Mouse (Mus musculus) erythroblast, adult 5-6 weeks (primary cell): ENCODE measurements around the gene 1700001J03Rik. TPM values are rescaled to one million over a fixed set of nuclear protein-coding genes. Genes with fewer than 3 reads are reported as not detected.
"Not testable (repeated sequence)": the region's sequence is repeated elsewhere in the genome, so short reads cannot be mapped to it uniquely, and the experiment has no call there.

Experiments used
- ATAC-seq: replicated peaks from 2 replicates; pipeline ENCODE4 v1.8.0; 2016; ENCODE audit warnings: moderate number of reproducible peaks, mild to moderate bottlenecking, moderate TSS enrichment, inconsistent platforms; ENCODE audit not compliant: poor library complexity, low FRiP score, severe bottlenecking
- total RNA-seq, 2 experiments: library from RNA; stranded (forward) in 1 of 2; stranded (reverse) in 1 of 2; fragments of 150-400 nt in 1 of 2; fragments of 200-764, 138-1000 nt in 1 of 2; gene quantifications; 2 replicates each; pipeline versions ENCODE4 v1.2.3 to v1.2.4; 2015 to 2017; ENCODE audit warnings: low replicate concordance in 2 of 2

Gene 1700001J03Rik
- total RNA-seq, 2 experiments from 2014 or later: not detected

GRCm38 (mm10) chr5:146190093-146190492 lies 5.0 kb upstream of the 1700001J03Rik start:
- ATAC-seq: no peak

- no peak for ATAC-seq
Measured at GRCm38 (mm10) chr5:146188712-146189111, 3.6 kb upstream of the 1700001J03Rik start.

GRCm38 (mm10) chr5:146188144-146188543 lies 3.0 kb upstream of the 1700001J03Rik start:
- peak; percentile 41 for ATAC-seq

DNA sequence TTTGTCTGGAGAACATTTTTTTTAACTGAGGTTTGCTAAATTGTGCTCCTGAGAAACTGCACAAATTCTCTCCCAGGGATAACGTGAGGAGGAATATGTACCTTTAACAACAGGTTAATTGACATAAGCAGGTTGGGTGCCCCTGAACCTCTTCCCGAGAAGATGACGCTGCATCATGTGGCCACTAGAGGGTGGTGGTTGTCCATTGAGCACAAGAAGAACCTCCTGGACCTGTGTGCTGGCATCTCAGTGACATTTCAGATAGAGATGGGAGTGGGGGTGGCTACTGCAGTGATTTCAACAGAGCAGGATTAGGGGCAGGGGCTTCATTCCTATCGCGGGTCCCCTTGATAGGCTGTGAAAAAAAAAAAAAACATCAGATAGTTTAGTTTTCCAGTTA lies 2.3 kb upstream of the 1700001J03Rik start:
- not testable (repeated sequence) for ATAC-seq

- not testable (repeated sequence) for ATAC-seq
Measured at GRCm38 (mm10) chr5:146172744-146173143, 12.4 kb downstream of the 1700001J03Rik start.

- ATAC-seq: not testable (repeated sequence)
Measured at GRCm38 (mm10) chr5:146170621-146171020, 14.5 kb downstream of the 1700001J03Rik start, which contains the start of gene Gm6309. Gm6309 (minus strand) TSS chr5:146170721.

GRCm38 (mm10) chr5:146160439-146160838 lies 24.7 kb downstream of the 1700001J03Rik start, which contains the start of gene Gm5565:
Gm5565 (minus strand) TSS chr5:146160539.
- ATAC-seq: not testable (repeated sequence)

DNA sequence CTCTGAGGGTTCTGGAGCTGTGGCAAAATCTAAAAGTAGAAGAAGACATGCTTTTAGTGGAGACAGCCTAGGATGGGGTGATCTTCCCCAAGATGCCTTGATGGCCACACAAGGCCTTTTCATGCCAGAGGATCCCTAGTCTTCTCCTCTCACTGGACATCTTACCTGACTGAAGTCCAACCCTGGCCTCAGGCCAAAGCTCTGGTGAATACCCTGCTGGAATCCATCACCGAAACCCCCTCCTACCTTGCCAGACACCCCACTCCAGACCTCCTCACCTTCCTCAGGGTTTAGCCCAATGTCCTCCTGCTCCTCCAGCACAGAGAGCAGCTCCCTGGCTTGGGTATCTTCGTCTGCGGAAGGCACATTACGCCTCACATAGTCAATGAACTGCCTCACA lies 26.8 kb downstream of the 1700001J03Rik start:
- ATAC-seq: not testable (repeated sequence)

DNA sequence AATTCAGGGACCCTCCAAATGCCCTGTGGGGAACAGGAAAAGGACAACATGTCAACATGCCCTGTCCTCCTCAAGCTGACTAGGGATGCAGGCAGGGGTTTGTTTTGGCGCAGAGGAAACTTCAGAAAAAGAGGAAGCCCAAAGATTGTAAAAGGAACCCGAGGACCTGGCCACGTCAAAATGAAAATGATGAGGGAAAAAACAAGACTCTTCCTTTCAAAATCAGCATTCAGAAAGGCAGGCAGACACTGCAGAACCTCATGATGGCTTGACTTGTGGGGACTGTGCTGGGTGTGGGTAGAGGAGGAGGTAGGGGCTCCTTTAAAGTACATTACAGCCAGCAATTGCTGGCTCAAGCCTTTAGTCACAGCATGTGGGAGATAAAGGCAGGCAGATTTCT lies 34.6 kb downstream of the 1700001J03Rik start:
- ATAC-seq: no peak

GRCm38 (mm10) chr5:146147903-146148302 lies 37.2 kb downstream of the 1700001J03Rik start:
- no peak for ATAC-seq

Other genes with a start within 250 kb of the 1700001J03Rik start
- not detected in 2 replicates for gene Cyp3a25, start 175.7 kb downstream of the 1700001J03Rik start, total RNA-seq (2015; ENCODE audit: low replicate concordance)
- gene Cyp3a25, start 175.7 kb downstream of the 1700001J03Rik start, total RNA-seq (2017; ENCODE audit: low replicate concordance): not detected in 2 replicates
- gene Cyp3a59, start 106.0 kb downstream of the 1700001J03Rik start, total RNA-seq (2015; ENCODE audit: low replicate concordance): not detected in 2 replicates
- gene Cyp3a59, start 106.0 kb downstream of the 1700001J03Rik start, total RNA-seq (2017; ENCODE audit: low replicate concordance): not detected in 2 replicates
- not detected in 2 replicates for gene Gm5565, start 24.8 kb downstream of the 1700001J03Rik start, total RNA-seq (2015; ENCODE audit: low replicate concordance)
- not detected in 2 replicates for gene Gm5565, start 24.8 kb downstream of the 1700001J03Rik start, total RNA-seq (2017; ENCODE audit: low replicate concordance)
- not detected in 2 replicates for gene Gm6309, start 14.6 kb downstream of the 1700001J03Rik start, total RNA-seq (2015; ENCODE audit: low replicate concordance)
- gene Gm6309, start 14.6 kb downstream of the 1700001J03Rik start, total RNA-seq (2017; ENCODE audit: low replicate concordance): not detected in 2 replicates
- 9.0 and 13.6 TPM in 2 replicates for gene Rnf6, start 36.3 kb upstream of the 1700001J03Rik start, total RNA-seq (2015; ENCODE audit: low replicate concordance)
- 25.9 and 26.5 TPM in 2 replicates for gene Rnf6, start 36.3 kb upstream of the 1700001J03Rik start, total RNA-seq (2017; ENCODE audit: low replicate concordance)
- gene Cdk8, start 45.9 kb upstream of the 1700001J03Rik start, total RNA-seq (2015; ENCODE audit: low replicate concordance): 39.6 and 51.6 TPM in 2 replicates
- 50.6 and 66.1 TPM in 2 replicates for gene Cdk8, start 45.9 kb upstream of the 1700001J03Rik start, total RNA-seq (2017; ENCODE audit: low replicate concordance)
- not detected in 2 replicates for gene Wasf3, start 199.7 kb upstream of the 1700001J03Rik start, total RNA-seq (2015; ENCODE audit: low replicate concordance)
- gene Wasf3, start 199.7 kb upstream of the 1700001J03Rik start, total RNA-seq (2017; ENCODE audit: low replicate concordance): not detected in 2 replicates